Mouse (Mus musculus) adrenal gland, postnatal 25 days (tissue): Measurements from ENCODE around the gene Unc13a. TPM values are rescaled to one million over a fixed set of nuclear protein-coding genes. Genes with fewer than 3 reads are reported as not detected.

Experiments
- DNase-seq: peaks from one replicate; pipeline ENCODE4 v3.0.0; 2021; ENCODE audit warnings: mixed read lengths
- total RNA-seq: library from RNA; stranded (reverse); gene quantifications from 2 replicates; pipeline ENCODE4 v1.2.3, GENCODE M21; 2021

Unc13a gene
- total RNA-seq, 1 experiment from 2014 or later, result 8.3 TPM

GRCm38 (mm10) chr8:71665331-71666130 is 6.0 kb downstream of the Unc13a start:
- DNase-seq, result peak; percentile 53

- DNase-seq, result peak; percentile 89
These were observed 11.0 kb downstream of the Unc13a start for GRCm38 (mm10) chr8:71660325-71661120.

GRCm38 (mm10) chr8:71659751-71660150 is 11.8 kb downstream of the Unc13a start:
- DNase-seq, result no peak

GRCm38 (mm10) chr8:71658515-71659049 is 13.0 kb downstream of the Unc13a start:
- DNase-seq, result peak; percentile 30

GRCm38 (mm10) chr8:71657816-71658215 is 13.7 kb downstream of the Unc13a start:
- DNase-seq, result no peak

GRCm38 (mm10) chr8:71654600-71654999 is 17.0 kb downstream of the Unc13a start:
- peak; percentile 49 for DNase-seq

- DNase-seq, result no peak
These were observed 26.0 kb downstream of the Unc13a start for GRCm38 (mm10) chr8:71645510-71645909.

- DNase-seq, result no peak
These were observed 32.2 kb downstream of the Unc13a start for GRCm38 (mm10) chr8:71639318-71639717.

- no peak for DNase-seq
These were observed 33.2 kb downstream of the Unc13a start for GRCm38 (mm10) chr8:71638321-71638720.

GRCm38 (mm10) chr8:71637149-71638095 is 34.1 kb downstream of the Unc13a start:
- no peak for DNase-seq

- peak; percentile 74 for DNase-seq
These were observed 37.4 kb downstream of the Unc13a start for GRCm38 (mm10) chr8:71633981-71634667.

GRCm38 (mm10) chr8:71633164-71633563 is 38.4 kb downstream of the Unc13a start:
- DNase-seq, result peak; percentile 80

GRCm38 (mm10) chr8:71631897-71632296 is 39.7 kb downstream of the Unc13a start:
- DNase-seq, result no peak

GRCm38 (mm10) chr8:71630761-71631160 is 40.8 kb downstream of the Unc13a start:
- no peak for DNase-seq

GRCm38 (mm10) chr8:71629781-71630212 is 41.8 kb downstream of the Unc13a start:
- DNase-seq, result peak; percentile 71

GRCm38 (mm10) chr8:71629096-71629697 is 42.4 kb downstream of the Unc13a start:
- peak; percentile 98 for DNase-seq

GRCm38 (mm10) chr8:71628396-71629095 is 43.0 kb downstream of the Unc13a start:
- DNase-seq, result no peak

- DNase-seq, result no peak
These were observed 44.1 kb downstream of the Unc13a start for GRCm38 (mm10) chr8:71627265-71628099.

GRCm38 (mm10) chr8:71626753-71627152 is 44.8 kb downstream of the Unc13a start:
- no peak for DNase-seq
